Comparison of ENCODE assay signal across 9 mouse cellular contexts in genomic region chr3:53729810-53730209, GRCm38 (mm10).
DNase-seq lines count a peak whose midpoint lies in the region; ATAC-seq and TF ChIP-seq lines count a peak whose summit lies in the region.
"Had no signal": no experiment of that assay in that cellular context is flagged by ENCODE, and none has a peak within 500 bp of the region (broad histone marks: within the 10 kb centered on the region; RNA-seq: fewer than 3 reads in every experiment).

No protein-coding gene starts in this region.

- TF ChIP-seq CTCF in Patski (IDR thresholded peaks at IDR 0.05) = peak; percentile 88
- peak; percentile 72 for TF ChIP-seq CTCF in intestine, postnatal 0 days (IDR thresholded peaks at IDR 0.05; ENCODE audit: low read depth)
- TF ChIP-seq CTCF in liver, embryonic 14.5 days (IDR thresholded peaks at IDR 0.05; ENCODE audit: low read depth) = peak; percentile 32; the same call in 1 of the 2 replicates

- H3K9ac ChIP-seq in hindbrain, embryonic 14.5 days = no peak overlapping the region
- no peak overlapping the region for H3K9ac ChIP-seq in hindbrain, embryonic 12.5 days
- H3K9ac ChIP-seq in intestine, postnatal 0 days (ENCODE audit: low read depth, low read length) = no peak overlapping the region
- H3K9ac ChIP-seq in liver, embryonic 14.5 days (replicated peaks) = no peak overlapping the region
- no peak overlapping the region for H3K9ac ChIP-seq in stomach, embryonic 15.5 days
- H3K9ac ChIP-seq: liver, embryonic 13.5 days had no signal

- 47% methylated on average over 5 of the region's 5 CpGs for WGBS in hindbrain, embryonic 14.5 days
- 42% methylated on average over 5 of the region's 5 CpGs for WGBS in hindbrain, embryonic 12.5 days
- WGBS in embryonic facial prominence, embryonic 10.5 days = 33% methylated on average over 5 of the region's 5 CpGs
- 20% methylated on average over 5 of the region's 5 CpGs for WGBS in intestine, postnatal 0 days
- WGBS in liver, embryonic 14.5 days (ENCODE audit: insufficient replicate concordance) = 14% methylated on average over 5 of the region's 5 CpGs
- 25% methylated on average over 5 of the region's 5 CpGs for WGBS in stomach, embryonic 15.5 days

- H3K4me1 ChIP-seq in hindbrain, embryonic 14.5 days (replicated peaks; ENCODE audit: control insufficient read depth, insufficient read depth, low read length) = no peaks in the 10 kb centered on the region
- no peaks in the 10 kb centered on the region for H3K4me1 ChIP-seq in hindbrain, embryonic 12.5 days
- H3K4me1 ChIP-seq in embryonic facial prominence, embryonic 10.5 days = peaks cover 6% of the 10 kb centered on the region
- H3K4me1 ChIP-seq in intestine, postnatal 0 days (replicated peaks; ENCODE audit: control insufficient read depth, insufficient read depth, low read length) = no peaks in the 10 kb centered on the region
- H3K4me1 ChIP-seq in liver, embryonic 14.5 days (replicated peaks; ENCODE audit: control insufficient read depth in 2 of 2, insufficient read depth in 2 of 2, low read length in 1 of 2) = no peaks in the 10 kb centered on the region
- H3K4me1 ChIP-seq in stomach, embryonic 15.5 days = peaks cover 4% of the 10 kb centered on the region; the same call in 1 of the 2 replicates
- H3K4me1 ChIP-seq: liver, embryonic 13.5 days had no signal

- in situ Hi-C loops in Patski (cut with MboI; ENCODE audit: low pct_unique_long_range_greater_than_20kb) = loop anchor here (5.0 kb wide), 1 partner anchor 138 kb away; no protein-coding TSS in a partner anchor

- H3K4me2 ChIP-seq in hindbrain, embryonic 14.5 days (replicated peaks) = no peak overlapping the region
- no peak overlapping the region for H3K4me2 ChIP-seq in hindbrain, embryonic 12.5 days (replicated peaks)
- H3K4me2 ChIP-seq in intestine, postnatal 0 days (replicated peaks; ENCODE audit: low read depth) = peak overlapping the region; percentile 30; the same call in 1 of the 2 replicates
- no peak overlapping the region for H3K4me2 ChIP-seq in liver, embryonic 14.5 days (ENCODE audit: low read depth)
- peak overlapping the region; percentile 20; the same call in 1 of the 2 replicates for H3K4me2 ChIP-seq in stomach, embryonic 15.5 days
- H3K4me2 ChIP-seq: liver, embryonic 13.5 days had no signal

- peak; percentile 71 for DNase-seq in hindbrain, embryonic 14.5 days (ENCODE audit: low spot score)
- no peak for DNase-seq in Patski (ENCODE audit: low read depth, low spot score)
- peak; percentile 65 for DNase-seq in embryonic facial prominence, embryonic 10.5 days (ENCODE audit: low spot score)
- DNase-seq in liver, embryonic 14.5 days (ENCODE audit: low read depth in 3 of 3, low spot score in 3 of 3) = peak in 1 of 3 experiments; percentile 2
- DNase-seq: liver, embryonic 13.5 days had no signal

- H3K4me3 ChIP-seq in hindbrain, embryonic 14.5 days (replicated peaks; ENCODE audit: low read length) = no peak overlapping the region
- H3K4me3 ChIP-seq in hindbrain, embryonic 12.5 days = no peak overlapping the region
- no peak overlapping the region for H3K4me3 ChIP-seq in embryonic facial prominence, embryonic 10.5 days
- no peak overlapping the region for H3K4me3 ChIP-seq in intestine, postnatal 0 days (ENCODE audit: low read depth, low read length)
- no peak overlapping the region for H3K4me3 ChIP-seq in liver, embryonic 14.5 days (ENCODE audit: insufficient read depth in 1 of 2, low read depth in 2 of 2, low read length in 2 of 2)
- no peak overlapping the region for H3K4me3 ChIP-seq in stomach, embryonic 15.5 days (replicated peaks)
- H3K4me3 ChIP-seq: liver, embryonic 13.5 days had no signal

- H3K9me3 ChIP-seq in hindbrain, embryonic 14.5 days (ENCODE audit: control insufficient read depth, low read length) = no peaks in the 10 kb centered on the region
- no peaks in the 10 kb centered on the region for H3K9me3 ChIP-seq in hindbrain, embryonic 12.5 days (replicated peaks)
- H3K9me3 ChIP-seq in embryonic facial prominence, embryonic 10.5 days = no peaks in the 10 kb centered on the region
- H3K9me3 ChIP-seq in intestine, postnatal 0 days (ENCODE audit: control insufficient read depth) = no peaks in the 10 kb centered on the region
- no peaks in the 10 kb centered on the region for H3K9me3 ChIP-seq in liver, embryonic 14.5 days (ENCODE audit: control insufficient read depth, low read length)
- no peaks in the 10 kb centered on the region for H3K9me3 ChIP-seq in stomach, embryonic 15.5 days
- H3K9me3 ChIP-seq: liver, embryonic 13.5 days had no signal

- no peak for TF ChIP-seq EP300 in liver, embryonic 14.5 days (IDR thresholded peaks at IDR 0.05; ENCODE audit: low read depth)

- CTCF ChIA-PET in Patski (lab: Charles Lee) = interaction anchor here (0.9 to 1.0 kb wide), 3 partner anchors 29 to 204 kb away, joined by 3 to 4 read pairs (median 3); no protein-coding TSS in a partner anchor

- H3K27me3 ChIP-seq in hindbrain, embryonic 14.5 days (ENCODE audit: control insufficient read depth, insufficient read depth, low read length) = no peaks in the 10 kb centered on the region
- no peaks in the 10 kb centered on the region for H3K27me3 ChIP-seq in hindbrain, embryonic 12.5 days
- H3K27me3 ChIP-seq in Patski = peaks cover 20% of the 10 kb centered on the region
- H3K27me3 ChIP-seq in embryonic facial prominence, embryonic 10.5 days (replicated peaks; ENCODE audit: low read depth, poor library complexity, severe bottlenecking) = no peaks in the 10 kb centered on the region
- no peaks in the 10 kb centered on the region for H3K27me3 ChIP-seq in intestine, postnatal 0 days (replicated peaks; ENCODE audit: control insufficient read depth, insufficient read depth, low read length)
- H3K27me3 ChIP-seq in liver, embryonic 14.5 days (ENCODE audit: control insufficient read depth, insufficient read depth, low read length) = no peaks in the 10 kb centered on the region
- H3K27me3 ChIP-seq in stomach, embryonic 15.5 days (replicated peaks) = no peaks in the 10 kb centered on the region
- H3K27me3 ChIP-seq: liver, embryonic 13.5 days had no signal

- ATAC-seq in hindbrain, embryonic 14.5 days (ENCODE audit: low FRiP score) = no peak
- ATAC-seq in hindbrain, embryonic 12.5 days (ENCODE audit: low FRiP score) = no peak
- ATAC-seq in Patski = peak; percentile 79
- ATAC-seq in intestine, postnatal 0 days = no peak
- ATAC-seq in liver, embryonic 14.5 days (ENCODE audit: insufficient read depth) = no peak
- ATAC-seq in stomach, embryonic 15.5 days (ENCODE audit: insufficient read depth, low FRiP score, low read depth) = no peak; the same call in 1 of the 2 replicates
- no peak for ATAC-seq in inflammation-experienced regulatory T-cells, adult 6 months

- no peaks in the 10 kb centered on the region for H3K36me3 ChIP-seq in hindbrain, embryonic 14.5 days (replicated peaks; ENCODE audit: control insufficient read depth, insufficient read depth)
- H3K36me3 ChIP-seq in hindbrain, embryonic 12.5 days = no peaks in the 10 kb centered on the region
- no peaks in the 10 kb centered on the region for H3K36me3 ChIP-seq in embryonic facial prominence, embryonic 10.5 days (replicated peaks)
- H3K36me3 ChIP-seq in intestine, postnatal 0 days (ENCODE audit: control insufficient read depth, insufficient read depth) = no peaks in the 10 kb centered on the region
- H3K36me3 ChIP-seq in liver, embryonic 14.5 days (replicated peaks; ENCODE audit: control insufficient read depth, insufficient read depth, low read depth) = no peaks in the 10 kb centered on the region
- H3K36me3 ChIP-seq in stomach, embryonic 15.5 days = no peaks in the 10 kb centered on the region
- H3K36me3 ChIP-seq: liver, embryonic 13.5 days had no signal

- POLR2A ChIA-PET in Patski (lab: Charles Lee) = no interaction called here

- H3K27ac ChIP-seq in hindbrain, embryonic 14.5 days = no peak overlapping the region
- H3K27ac ChIP-seq in hindbrain, embryonic 12.5 days = no peak overlapping the region
- no peak overlapping the region for H3K27ac ChIP-seq in embryonic facial prominence, embryonic 10.5 days (replicated peaks)
- H3K27ac ChIP-seq in intestine, postnatal 0 days (ENCODE audit: low read depth, low read length) = no peak overlapping the region
- H3K27ac ChIP-seq in liver, embryonic 14.5 days = no peak overlapping the region
- H3K27ac ChIP-seq in stomach, embryonic 15.5 days = no peak overlapping the region
- H3K27ac ChIP-seq: liver, embryonic 13.5 days had no signal

Comparison
In these comparisons a context has a peak if more than half of its experiments do, and no peak if none do; other contexts are left out.
1. H3K4me2 ChIP-seq: peak in intestine, postnatal 0 days (single experiment) and stomach, embryonic 15.5 days (single experiment); none in hindbrain, embryonic 14.5 days (single experiment), hindbrain, embryonic 12.5 days (single experiment) and liver, embryonic 14.5 days (single experiment).
2. CTCF ChIP-seq: peak in every context shown above with its lines; median percentile 88 in Patski; 72 in intestine, postnatal 0 days; 32 in liver, embryonic 14.5 days.